Mouse (Mus musculus) midbrain, postnatal 0 days (tissue): ENCODE measurements around the gene Atf6. TPM values are rescaled to one million over a fixed set of nuclear protein-coding genes. Genes with fewer than 3 reads are reported as not detected.

Source experiments
- ATAC-seq: fragments of 200-750 bp; cut with Nextera tagmentation; 2 replicates; pipeline ENCODE4 v1.8.0; 2017; ENCODE audit warnings: moderate number of reproducible peaks, mild to moderate bottlenecking, moderate TSS enrichment, moderate library complexity; ENCODE audit not compliant: low FRiP score
- DNase-seq: peaks from one replicate; pipeline ENCODE4 v3.0.0-alpha.2; 2015; ENCODE audit warnings: low spot score
- H3K27ac ChIP-seq: fragments of 300-500 bp; sonication (generic); 2 replicates; pipeline ENCODE4 v1.5.1; 2014; ENCODE audit warnings: low read depth, mild to moderate bottlenecking, low read length, mixed read lengths
- H3K27me3 ChIP-seq: fragments of 300-500 bp; sonication (generic); 2 replicates; pipeline ENCODE4 v1.6.1; 2014; ENCODE audit warnings: low read length, control low read depth, mixed read lengths; ENCODE audit not compliant: insufficient read depth
- H3K36me3 ChIP-seq: fragments of 300-500 bp; sonication (generic); 2 replicates; pipeline ENCODE4 v1.6.1; 2014; ENCODE audit warnings: low read length, control low read depth, mixed read lengths; ENCODE audit not compliant: insufficient read depth
- H3K4me1 ChIP-seq: fragments of 300-500 bp; sonication (generic); 2 replicates; pipeline ENCODE4 v1.6.1; 2014; ENCODE audit warnings: mild to moderate bottlenecking, control low read depth, antibody characterized with exemption, low read length, mixed read lengths; ENCODE audit not compliant: insufficient read depth
- H3K4me2 ChIP-seq: fragments of 300-500 bp; sonication (generic); 2 replicates; pipeline ENCODE4 v1.6.1; 2014; ENCODE audit warnings: low read depth, mild to moderate bottlenecking, low read length, mixed read lengths; ENCODE audit not compliant: poor library complexity, severe bottlenecking
- H3K4me3 ChIP-seq: fragments of 300-500 bp; sonication (generic); 2 replicates; pipeline ENCODE4 v1.5.1; 2014; ENCODE audit warnings: low read depth, mild to moderate bottlenecking, low read length, moderate library complexity
- H3K9ac ChIP-seq: fragments of 300-500 bp; sonication (generic); replicated peaks from 2 replicates; pipeline ENCODE4 v1.6.1; 2014; ENCODE audit warnings: mild to moderate bottlenecking, low read length, moderate library complexity, mixed read lengths; ENCODE audit not compliant: poor library complexity, severe bottlenecking
- H3K9me3 ChIP-seq: fragments of 300-500 bp; sonication (generic); 2 replicates; pipeline ENCODE4 v1.6.1; 2016; ENCODE audit warnings: low read length, control low read depth
- CTCF ChIP-seq: IDR thresholded peaks from 2 replicates; pipeline ENCODE4 v1.5.1; 2016; ENCODE audit warnings: antibody characterized with exemption, mild to moderate bottlenecking
- WGBS: fragments of 180-500 bp; shearing (Covaris S2); extraction: QIAGEN DNeasy Blood & Tissue Kit; methylation state at CpG from one replicate; pipeline ENCODE4 v1.1.7; 2014; 5-methylcytosine and 5-hydroxymethylcytosine counted together
- polyA plus RNA-seq: library from polyadenylated mRNA; unstranded; fragments of >200 nt; fragmentation: Nextera tagmentation; extraction: Ambion mirVana; gene quantifications from 2 replicates; pipeline ENCODE4 v1.2.1, GENCODE M21; 2015
- total RNA-seq: library from RNA; depleted of rRNA; stranded (reverse); fragments of >200 nt; gene quantifications from 2 replicates; pipeline ENCODE4 v1.2.3, GENCODE M21; 2014

Gene Atf6
- total and polyA plus RNA-seq, 2 experiments from 2014 or later = 5.4 to 17.4 TPM

DNA sequence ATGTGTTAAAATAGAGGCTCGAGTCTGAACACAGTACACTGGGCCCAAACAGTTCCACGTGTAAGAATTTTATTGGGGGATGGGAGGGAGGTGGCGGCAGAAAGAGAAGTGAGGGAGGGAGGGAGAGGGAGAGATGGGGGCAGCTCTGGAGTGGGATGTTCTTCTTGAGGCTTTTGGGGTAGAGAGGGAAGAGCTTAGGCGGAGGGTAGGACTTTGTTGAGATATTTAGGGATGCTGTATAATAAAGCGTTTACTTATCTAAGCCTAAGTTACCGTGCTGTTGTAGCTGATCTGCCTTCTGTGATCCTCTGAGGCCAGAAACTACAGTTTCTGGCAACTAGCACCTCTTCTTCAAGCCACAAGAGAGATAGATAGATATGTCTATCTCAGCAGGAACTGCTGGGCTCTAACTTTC is 18.5 kb upstream of the Atf6 start:
- Histone ChIP-seq H3K9ac (no peak overlapping the region), H3K27ac (no peak overlapping the region), H3K4me3 (0 out of 2 replicates have a peak overlapping the region, but pooled peaks have one; percentile 94), H3K4me1 (no peaks in the 10 kb centered on the region), H3K27me3 (no peaks in the 10 kb centered on the region), H3K36me3 (no peaks in the 10 kb centered on the region), H3K4me2 (peak overlapping the region; percentile 25; the same call in 1 of the 2 replicates), H3K9me3 (no peaks in the 10 kb centered on the region)
- no peak for DNase-seq
- TF ChIP-seq CTCF = no peak
- WGBS = 56% methylated on average over 6 of the region's 6 CpGs
- ATAC-seq = no peak

GRCm38 (mm10) chr1:170884978-170885561 is 17.5 kb upstream of the Atf6 start, which contains the start of the genes Gm26620 and Dusp12:
TSS of gene Gm26620 (plus strand) at chr1:170885065.
TSS of gene Dusp12 (minus strand) at chr1:170885540.
- H3K4me3 ChIP-seq = peak within 1 kb of the TSS; percentile 94
- peak; percentile 93 for ATAC-seq
- DNase-seq = peak; percentile 97
- no peaks in the 10 kb centered on the region for H3K27me3 ChIP-seq
- H3K4me1 ChIP-seq = no peaks in the 10 kb centered on the region
- peak within 1 kb of the TSS; percentile 59 for H3K4me2 ChIP-seq
- H3K36me3 ChIP-seq = peaks cover 4% of the 10 kb centered on the region
- peak within 1 kb of the TSS; percentile 84 for H3K9ac ChIP-seq
- no peaks in the 10 kb centered on the region for H3K9me3 ChIP-seq
- H3K27ac ChIP-seq = peak within 1 kb of the TSS; percentile 86
- under 1% methylated on average over 45 of the region's 46 CpGs for WGBS
- peak; percentile 84 for TF ChIP-seq CTCF

GRCm38 (mm10) chr1:170884390-170884789 is 16.8 kb upstream of the Atf6 start:
- no peak overlapping the region for H3K27ac ChIP-seq
- DNase-seq (no peak), ATAC-seq (peak; percentile 36; the same call in 1 of the 2 replicates)
- H3K4me3 ChIP-seq = peak overlapping the region; percentile 94
- no peaks in the 10 kb centered on the region for H3K4me1 ChIP-seq
- no peaks in the 10 kb centered on the region for H3K27me3 ChIP-seq
- 20% methylated on average over 8 of the region's 8 CpGs for WGBS
- peaks cover 5% of the 10 kb centered on the region for H3K36me3 ChIP-seq
- peak overlapping the region; percentile 59 for H3K4me2 ChIP-seq
- TF ChIP-seq CTCF = no peak
- peak overlapping the region; percentile 84 for H3K9ac ChIP-seq
- no peaks in the 10 kb centered on the region for H3K9me3 ChIP-seq

DNA sequence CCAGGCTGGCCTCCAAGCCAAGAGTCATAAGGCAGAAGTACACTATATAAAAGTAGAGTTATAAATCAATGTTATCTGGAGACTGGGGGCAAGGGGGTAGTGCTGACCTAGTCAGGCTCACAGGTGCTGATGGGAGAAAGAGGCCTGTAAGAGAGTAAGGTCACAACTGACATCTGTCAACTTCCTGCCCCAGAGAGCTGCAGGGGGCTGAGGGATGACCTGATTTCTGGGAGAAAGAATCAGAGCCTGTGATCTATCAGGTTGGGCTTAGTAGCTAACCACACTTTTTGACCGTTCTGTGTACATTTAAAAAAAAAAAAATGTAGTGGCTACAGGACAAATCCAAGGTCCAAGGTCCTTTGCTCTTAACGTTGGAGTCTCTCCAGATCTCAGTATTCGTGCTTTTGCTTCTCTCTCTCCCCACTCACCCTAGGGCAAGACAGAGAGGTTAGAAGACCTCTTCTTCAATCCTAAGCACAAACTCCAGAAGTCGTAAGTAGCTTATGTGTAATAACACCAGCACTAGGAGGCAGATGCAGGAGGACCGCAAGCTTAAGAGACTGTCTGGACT is 15.4 kb upstream of the Atf6 start:
- no peak for TF ChIP-seq CTCF
- H3K27me3 ChIP-seq = no peaks in the 10 kb centered on the region

DNA sequence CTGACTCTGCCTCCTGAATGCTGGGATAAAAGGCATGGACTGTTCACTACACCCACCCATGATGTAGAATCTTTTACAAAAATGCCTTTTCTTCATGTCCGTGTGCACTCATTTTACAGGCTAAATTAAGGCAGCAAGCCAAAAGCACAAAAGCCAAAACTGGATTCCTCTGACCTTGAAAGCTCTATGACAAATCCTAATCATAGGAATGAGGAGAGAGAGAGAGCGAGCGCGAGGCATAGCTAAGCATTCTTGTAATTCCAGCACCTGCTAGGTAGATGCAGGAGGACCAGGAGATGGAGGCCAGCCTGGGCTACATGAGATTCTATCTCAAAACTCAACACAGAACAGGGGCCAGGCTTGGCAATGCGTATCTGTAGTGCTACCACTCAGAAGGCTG is 9.3 kb upstream of the Atf6 start:
- ATAC-seq (no peak), DNase-seq (no peak)
- 97% methylated on average over 5 of the region's 5 CpGs for WGBS
- no peak overlapping the region for H3K27ac ChIP-seq
- no peak overlapping the region for H3K4me2 ChIP-seq
- no peak overlapping the region for H3K9ac ChIP-seq
- peaks cover 20% of the 10 kb centered on the region for H3K36me3 ChIP-seq
- no peaks in the 10 kb centered on the region for H3K4me1 ChIP-seq
- no peaks in the 10 kb centered on the region for H3K27me3 ChIP-seq
- no peak for TF ChIP-seq CTCF
- no peaks in the 10 kb centered on the region for H3K9me3 ChIP-seq
- H3K4me3 ChIP-seq = no peak overlapping the region

More for the DNA sequence above, 15.4 kb upstream of the Atf6 start:
- WGBS = 88% methylated on average over 5 of the region's 5 CpGs
- ATAC-seq = no peak
- no peak overlapping the region for H3K4me3 ChIP-seq
- no peak overlapping the region for H3K4me2 ChIP-seq
- DNase-seq = no peak
- no peak overlapping the region for H3K27ac ChIP-seq
- H3K9me3 ChIP-seq = no peaks in the 10 kb centered on the region
- peaks cover 9% of the 10 kb centered on the region for H3K36me3 ChIP-seq
- H3K4me1 ChIP-seq = no peaks in the 10 kb centered on the region
- H3K9ac ChIP-seq = no peak overlapping the region

GRCm38 (mm10) chr1:170875676-170876075 is 8.1 kb upstream of the Atf6 start:
- no peaks in the 10 kb centered on the region for H3K27me3 ChIP-seq
- no peak for TF ChIP-seq CTCF
- H3K4me1 ChIP-seq = no peaks in the 10 kb centered on the region
- no peak overlapping the region for H3K9ac ChIP-seq
- no peak for DNase-seq
- no peak overlapping the region for H3K27ac ChIP-seq
- H3K36me3 ChIP-seq = peaks cover 20% of the 10 kb centered on the region
- no peak overlapping the region for H3K4me2 ChIP-seq
- no peak for ATAC-seq
- H3K9me3 ChIP-seq = no peaks in the 10 kb centered on the region
- no peak overlapping the region for H3K4me3 ChIP-seq
- WGBS = 87% methylated on average over 3 of the region's 3 CpGs
